Mouse (Mus musculus): ENCODE results near the gene Klk12. TPM values are rescaled to one million over a fixed set of nuclear protein-coding genes. Genes with fewer than 3 reads are reported as not detected.

Klk12 gene
- polyA plus RNA-seq (2014; fragmentation: Illumina TruSeq; extraction: RNeasy Lipid Tissue Mini Kit (QIAGEN cat#74804); ENCODE audit: low read depth, low replicate concordance) = not detected

DNA sequence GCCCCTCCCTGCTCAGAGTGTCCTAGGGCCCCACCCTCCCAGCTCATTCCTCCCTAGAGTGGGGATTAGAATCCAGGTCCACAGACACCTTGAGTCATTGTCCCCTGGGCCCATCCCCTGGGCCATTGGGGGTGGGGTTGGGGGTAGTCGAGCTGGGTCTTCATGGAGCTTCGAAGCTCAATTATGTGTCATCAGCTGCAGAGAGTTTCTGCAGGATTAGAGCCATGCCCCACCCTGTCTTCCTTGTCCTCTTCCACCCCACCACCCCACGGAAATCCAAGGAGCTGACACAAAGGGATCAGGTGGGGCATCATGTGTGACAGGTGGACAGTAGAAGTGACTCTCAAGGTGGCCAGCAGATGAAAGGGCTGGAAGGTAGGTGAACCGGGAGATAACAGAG lies at the start of gene Klk12:
Klk12 (plus strand) TSS at position 301 of the 400 bp plus-strand sequence.

DNA sequence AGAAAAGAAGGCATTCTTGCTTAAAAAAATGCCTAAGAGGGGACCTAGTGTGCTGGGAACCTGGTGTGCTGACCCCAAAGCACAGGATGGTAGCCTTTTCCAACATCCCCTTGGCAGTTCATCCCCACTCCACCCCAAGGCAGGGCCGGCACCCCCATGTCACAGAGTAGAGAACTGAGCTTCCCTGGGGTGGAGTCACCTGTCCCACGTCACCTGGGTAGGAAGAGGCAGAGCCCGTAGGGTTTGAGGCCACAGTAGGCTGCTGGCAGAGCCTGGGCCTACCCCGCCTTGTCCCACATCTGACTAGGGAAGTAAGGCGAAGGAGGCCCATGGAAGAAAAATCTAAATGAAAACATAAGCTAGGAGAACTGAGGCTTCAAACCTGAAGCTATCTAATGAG lies 5.7 kb downstream of the Klk12 start, which contains the start of gene Klk11:
Klk11 (plus strand) TSS at position 241 of the 400 bp plus-strand sequence.

GRCm38 (mm10) chr7:43780746-43781145 lies 12.0 kb downstream of the Klk12 start, which contains the start of gene Klk10:
Klk10 (plus strand) TSS chr7:43781035.

GRCm38 (mm10) chr7:43791591-43791990 lies 22.9 kb downstream of the Klk12 start, which contains the start of gene Klk9:
Klk9 (plus strand) TSS chr7:43791891.

GRCm38 (mm10) chr7:43797333-43797769 lies 28.7 kb downstream of the Klk12 start, which contains the start of gene Klk8:
Klk8 (plus strand) TSS chr7:43797577.

DNA sequence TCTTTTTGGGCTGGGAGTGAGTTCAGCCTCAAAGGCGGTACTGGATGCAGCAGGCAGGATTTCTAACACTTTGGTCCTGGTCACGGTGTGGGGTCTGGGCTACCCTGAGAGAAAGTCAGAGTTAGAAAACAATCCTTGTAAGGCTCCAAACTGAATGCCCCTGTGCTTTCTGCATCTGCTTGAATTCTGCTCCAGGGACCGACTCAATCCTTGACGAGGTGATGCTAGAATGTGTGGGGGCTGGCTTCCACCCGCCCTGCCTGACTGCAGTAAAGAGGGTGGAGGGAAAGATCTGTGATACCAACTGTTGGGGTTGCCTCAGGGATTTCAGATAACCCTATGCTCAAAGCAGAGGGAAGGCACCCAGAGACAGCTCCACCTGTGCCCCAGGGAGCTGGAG lies 42.3 kb downstream of the Klk12 start, which contains the start of gene Klk7:
Klk7 (plus strand) TSS at position 301 of the 400 bp plus-strand sequence.

Other genes starting within 250 kb of the Klk12 start
- 5.4 TPM for gene Cd33, start 224.5 kb upstream of the Klk12 start, polyA plus RNA-seq (2014; fragmentation: Illumina TruSeq; extraction: RNeasy Lipid Tissue Mini Kit (QIAGEN cat#74804); ENCODE audit: low read depth, low replicate concordance)
- gene Zfp658, start 206.6 kb upstream of the Klk12 start, polyA plus RNA-seq (2014; fragmentation: Illumina TruSeq; extraction: RNeasy Lipid Tissue Mini Kit (QIAGEN cat#74804); ENCODE audit: low read depth, low replicate concordance) = 3.3 TPM
- 6.0 TPM for gene Zfp719, start 189.3 kb upstream of the Klk12 start, polyA plus RNA-seq (2014; fragmentation: Illumina TruSeq; extraction: RNeasy Lipid Tissue Mini Kit (QIAGEN cat#74804); ENCODE audit: low read depth, low replicate concordance)
- not detected for gene Zfp819, start 161.7 kb upstream of the Klk12 start, polyA plus RNA-seq (2014; fragmentation: Illumina TruSeq; extraction: RNeasy Lipid Tissue Mini Kit (QIAGEN cat#74804); ENCODE audit: low read depth, low replicate concordance)
- not detected for gene Ceacam18, start 134.2 kb upstream of the Klk12 start, polyA plus RNA-seq (2014; fragmentation: Illumina TruSeq; extraction: RNeasy Lipid Tissue Mini Kit (QIAGEN cat#74804); ENCODE audit: low read depth, low replicate concordance)
- 1.9 TPM for gene Siglece, start 108.7 kb upstream of the Klk12 start, polyA plus RNA-seq (2014; fragmentation: Illumina TruSeq; extraction: RNeasy Lipid Tissue Mini Kit (QIAGEN cat#74804); ENCODE audit: low read depth, low replicate concordance)
- gene Ctu1, start 96.9 kb upstream of the Klk12 start, polyA plus RNA-seq (2014; fragmentation: Illumina TruSeq; extraction: RNeasy Lipid Tissue Mini Kit (QIAGEN cat#74804); ENCODE audit: low read depth, low replicate concordance) = 9.8 TPM
- gene Klk14, start 78.5 kb upstream of the Klk12 start, polyA plus RNA-seq (2014; fragmentation: Illumina TruSeq; extraction: RNeasy Lipid Tissue Mini Kit (QIAGEN cat#74804); ENCODE audit: low read depth, low replicate concordance) = 0.32 TPM
- gene Klk13, start 56.3 kb upstream of the Klk12 start, polyA plus RNA-seq (2014; fragmentation: Illumina TruSeq; extraction: RNeasy Lipid Tissue Mini Kit (QIAGEN cat#74804); ENCODE audit: low read depth, low replicate concordance) = not detected
- not detected for gene Klk11, start 5.7 kb downstream of the Klk12 start, polyA plus RNA-seq (2014; fragmentation: Illumina TruSeq; extraction: RNeasy Lipid Tissue Mini Kit (QIAGEN cat#74804); ENCODE audit: low read depth, low replicate concordance)
- 0.37 TPM for gene Klk10, start 12.1 kb downstream of the Klk12 start, polyA plus RNA-seq (2014; fragmentation: Illumina TruSeq; extraction: RNeasy Lipid Tissue Mini Kit (QIAGEN cat#74804); ENCODE audit: low read depth, low replicate concordance)
- gene Klk9, start 23.0 kb downstream of the Klk12 start, polyA plus RNA-seq (2014; fragmentation: Illumina TruSeq; extraction: RNeasy Lipid Tissue Mini Kit (QIAGEN cat#74804); ENCODE audit: low read depth, low replicate concordance) = not detected
- gene Klk8, start 28.7 kb downstream of the Klk12 start, polyA plus RNA-seq (2014; fragmentation: Illumina TruSeq; extraction: RNeasy Lipid Tissue Mini Kit (QIAGEN cat#74804); ENCODE audit: low read depth, low replicate concordance) = 1.0 TPM
- gene Klk7, start 42.4 kb downstream of the Klk12 start, polyA plus RNA-seq (2014; fragmentation: Illumina TruSeq; extraction: RNeasy Lipid Tissue Mini Kit (QIAGEN cat#74804); ENCODE audit: low read depth, low replicate concordance) = not detected
- not detected for gene Klk6, start 55.6 kb downstream of the Klk12 start, polyA plus RNA-seq (2014; fragmentation: Illumina TruSeq; extraction: RNeasy Lipid Tissue Mini Kit (QIAGEN cat#74804); ENCODE audit: low read depth, low replicate concordance)
- gene Klk5, start 73.1 kb downstream of the Klk12 start, polyA plus RNA-seq (2014; fragmentation: Illumina TruSeq; extraction: RNeasy Lipid Tissue Mini Kit (QIAGEN cat#74804); ENCODE audit: low read depth, low replicate concordance) = not detected
- gene Klk4, start 112.3 kb downstream of the Klk12 start, polyA plus RNA-seq (2014; fragmentation: Illumina TruSeq; extraction: RNeasy Lipid Tissue Mini Kit (QIAGEN cat#74804); ENCODE audit: low read depth, low replicate concordance) = not detected
- gene Klk15, start 164.8 kb downstream of the Klk12 start, polyA plus RNA-seq (2014; fragmentation: Illumina TruSeq; extraction: RNeasy Lipid Tissue Mini Kit (QIAGEN cat#74804); ENCODE audit: low read depth, low replicate concordance) = not detected
- gene Klk1b8, start 181.8 kb downstream of the Klk12 start, polyA plus RNA-seq (2014; fragmentation: Illumina TruSeq; extraction: RNeasy Lipid Tissue Mini Kit (QIAGEN cat#74804); ENCODE audit: low read depth, low replicate concordance) = 2.2 TPM
- gene Klk1b1, start 197.9 kb downstream of the Klk12 start, polyA plus RNA-seq (2014; fragmentation: Illumina TruSeq; extraction: RNeasy Lipid Tissue Mini Kit (QIAGEN cat#74804); ENCODE audit: low read depth, low replicate concordance) = not detected
- 0.52 TPM for gene Klk1b9, start 207.2 kb downstream of the Klk12 start, polyA plus RNA-seq (2014; fragmentation: Illumina TruSeq; extraction: RNeasy Lipid Tissue Mini Kit (QIAGEN cat#74804); ENCODE audit: low read depth, low replicate concordance)
- gene Klk1b11, start 227.0 kb downstream of the Klk12 start, polyA plus RNA-seq (2014; fragmentation: Illumina TruSeq; extraction: RNeasy Lipid Tissue Mini Kit (QIAGEN cat#74804); ENCODE audit: low read depth, low replicate concordance) = not detected
- 0.52 TPM for gene Klk1b26, start 243.3 kb downstream of the Klk12 start, polyA plus RNA-seq (2014; fragmentation: Illumina TruSeq; extraction: RNeasy Lipid Tissue Mini Kit (QIAGEN cat#74804); ENCODE audit: low read depth, low replicate concordance)